ENCODE assay signal across 14 mouse cellular contexts in genomic region chr5:142780579-142780978, GRCm38 (mm10). TPM values are rescaled to one million over a fixed set of nuclear protein-coding genes. Genes with fewer than 3 reads are reported as not detected.
DNase-seq lines count a peak whose midpoint lies in the region; ATAC-seq lines count a peak whose summit lies in the region.
"Had no signal": no experiment of that assay in that cellular context is flagged by ENCODE, and none has a peak within 500 bp of the region (broad histone marks: within the 10 kb centered on the region; RNA-seq: fewer than 3 reads in every experiment).

No protein-coding gene starts in this region.

- peaks cover 10 to 26% of the 10 kb centered on the region in 2 experiments for H3K4me1 ChIP-seq in heart, embryonic 14.5 days (ENCODE audit: control insufficient read depth in 2 of 2, insufficient read depth in 2 of 2, low read length in 2 of 2)
- peaks cover 29% of the 10 kb centered on the region for H3K4me1 ChIP-seq in neural tube, embryonic 12.5 days
- peaks cover 56% of the 10 kb centered on the region for H3K4me1 ChIP-seq in neural tube, embryonic 15.5 days
- H3K4me1 ChIP-seq in hindbrain, embryonic 16.5 days (ENCODE audit: control insufficient read depth, insufficient read depth, low read depth, low read length), result peaks cover 34% of the 10 kb centered on the region
- H3K4me1 ChIP-seq in stomach, embryonic 16.5 days (ENCODE audit: control insufficient read depth, insufficient read depth, low read length), result peaks cover 26% of the 10 kb centered on the region

- peak overlapping the region; percentile 30; the same call in 1 of the 2 replicates for H3K9ac ChIP-seq in heart, embryonic 14.5 days (ENCODE audit: low read length)
- H3K9ac ChIP-seq in neural tube, embryonic 12.5 days, result no peak overlapping the region
- H3K9ac ChIP-seq in neural tube, embryonic 15.5 days (replicated peaks), result no peak overlapping the region
- no peak overlapping the region for H3K9ac ChIP-seq in hindbrain, embryonic 16.5 days (ENCODE audit: low read depth, low read length)
- 0 out of 2 replicates have a peak overlapping the region, but pooled peaks have one; percentile 16 for H3K9ac ChIP-seq in stomach, embryonic 16.5 days (ENCODE audit: low read length)

- no peaks in the 10 kb centered on the region for H3K27me3 ChIP-seq in heart, embryonic 14.5 days (ENCODE audit: control insufficient read depth, insufficient read depth, low read length)
- no peaks in the 10 kb centered on the region for H3K27me3 ChIP-seq in neural tube, embryonic 12.5 days (replicated peaks)
- H3K27me3 ChIP-seq in neural tube, embryonic 15.5 days (replicated peaks), result no peaks in the 10 kb centered on the region
- no peaks in the 10 kb centered on the region for H3K27me3 ChIP-seq in hindbrain, embryonic 16.5 days (replicated peaks; ENCODE audit: control insufficient read depth, insufficient read depth, low read length)
- no peaks in the 10 kb centered on the region for H3K27me3 ChIP-seq in stomach, embryonic 16.5 days (ENCODE audit: control insufficient read depth, insufficient read depth, low read length)
- H3K27me3 ChIP-seq: megakaryocyte, embryonic 14.5 days had no signal

- H3K4me3 ChIP-seq in heart, embryonic 14.5 days (ENCODE audit: control insufficient read depth in 1 of 2, insufficient read depth in 1 of 2, low read depth in 1 of 2, low read length in 2 of 2), result no peak overlapping the region
- H3K4me3 ChIP-seq in neural tube, embryonic 12.5 days, result no peak overlapping the region
- H3K4me3 ChIP-seq in neural tube, embryonic 15.5 days (replicated peaks), result no peak overlapping the region
- H3K4me3 ChIP-seq in hindbrain, embryonic 16.5 days (ENCODE audit: low read length), result no peak overlapping the region
- H3K4me3 ChIP-seq in stomach, embryonic 16.5 days (replicated peaks; ENCODE audit: low read length), result no peak overlapping the region
- H3K4me3 ChIP-seq: megakaryocyte, embryonic 14.5 days had no signal

- ATAC-seq in heart, embryonic 14.5 days (ENCODE audit: insufficient number of reproducible peaks, insufficient read depth, low FRiP score, low read depth), result peak; percentile 48; the same call in 1 of the 2 replicates
- ATAC-seq in neural tube, embryonic 12.5 days (ENCODE audit: low FRiP score, low read depth), result peak; percentile 45; the same call in 1 of the 2 replicates
- no peak for ATAC-seq in neural tube, embryonic 15.5 days (ENCODE audit: low FRiP score)
- peak; percentile 27 for ATAC-seq in hindbrain, embryonic 16.5 days
- no peak for ATAC-seq in stomach, embryonic 16.5 days (ENCODE audit: insufficient read depth, low FRiP score)

- H3K9me3 ChIP-seq in heart, embryonic 14.5 days (ENCODE audit: control insufficient read depth, low read length), result no peaks in the 10 kb centered on the region
- no peaks in the 10 kb centered on the region for H3K9me3 ChIP-seq in neural tube, embryonic 12.5 days
- no peaks in the 10 kb centered on the region for H3K9me3 ChIP-seq in neural tube, embryonic 15.5 days (replicated peaks)
- no peaks in the 10 kb centered on the region for H3K9me3 ChIP-seq in hindbrain, embryonic 16.5 days (ENCODE audit: control insufficient read depth, low read length)
- H3K9me3 ChIP-seq in stomach, embryonic 16.5 days (replicated peaks; ENCODE audit: control insufficient read depth, low read length), result no peaks in the 10 kb centered on the region
- H3K9me3 ChIP-seq: megakaryocyte, embryonic 14.5 days had no signal

- H3K36me3 ChIP-seq in heart, embryonic 14.5 days (ENCODE audit: control insufficient read depth, insufficient read depth, low read length), result peaks cover 47% of the 10 kb centered on the region
- H3K36me3 ChIP-seq in neural tube, embryonic 12.5 days, result peaks cover 67% of the 10 kb centered on the region
- H3K36me3 ChIP-seq in neural tube, embryonic 15.5 days, result peaks cover 22% of the 10 kb centered on the region
- peaks cover 6% of the 10 kb centered on the region; the same call in 1 of the 2 replicates for H3K36me3 ChIP-seq in hindbrain, embryonic 16.5 days (ENCODE audit: control insufficient read depth, insufficient read depth, low read length)
- H3K36me3 ChIP-seq in stomach, embryonic 16.5 days (ENCODE audit: control insufficient read depth, insufficient read depth, low read length), result 0 out of 2 replicates have a peak, but pooled peaks cover 5% of the 10 kb centered on the region

- H3K27ac ChIP-seq in heart, embryonic 14.5 days (replicated peaks in 1 of 2; ENCODE audit: control insufficient read depth in 1 of 2, insufficient read depth in 1 of 2, low read depth in 2 of 2, low read length in 2 of 2), result 0 out of 4 replicates have a peak overlapping the region, but pooled peaks of 1 of the 2 experiments have one; percentile 31
- H3K27ac ChIP-seq in neural tube, embryonic 12.5 days, result no peak overlapping the region
- no peak overlapping the region for H3K27ac ChIP-seq in neural tube, embryonic 15.5 days (replicated peaks)
- H3K27ac ChIP-seq in hindbrain, embryonic 16.5 days (ENCODE audit: low read depth, low read length), result no peak overlapping the region; the same call in 1 of the 2 replicates
- no peak overlapping the region for H3K27ac ChIP-seq in stomach, embryonic 16.5 days (ENCODE audit: low read length)
- H3K27ac ChIP-seq: kidney, postnatal 0 days had no signal

- 58% methylated on average over 5 of the region's 5 CpGs for WGBS in heart, embryonic 14.5 days
- WGBS in neural tube, embryonic 12.5 days, result 86% methylated on average over 5 of the region's 5 CpGs
- 66% methylated on average over 5 of the region's 5 CpGs for WGBS in neural tube, embryonic 15.5 days
- WGBS in hindbrain, embryonic 16.5 days, result 64% methylated on average over 5 of the region's 5 CpGs
- WGBS in stomach, embryonic 16.5 days, result 80% methylated on average over 5 of the region's 5 CpGs

- H3K4me2 ChIP-seq in heart, embryonic 14.5 days (ENCODE audit: low read length), result no peak overlapping the region
- H3K4me2 ChIP-seq in neural tube, embryonic 12.5 days (replicated peaks), result 0 out of 2 replicates have a peak overlapping the region, but pooled peaks have one; percentile 2
- H3K4me2 ChIP-seq in neural tube, embryonic 15.5 days, result no peak overlapping the region
- H3K4me2 ChIP-seq in hindbrain, embryonic 16.5 days (ENCODE audit: low read length), result no peak overlapping the region
- H3K4me2 ChIP-seq in stomach, embryonic 16.5 days (ENCODE audit: low read depth, low read length), result no peak overlapping the region

- no peak for DNase-seq in heart, adult 8-10 months (ENCODE audit: low spot score)
- no peak for DNase-seq in c-Kit-positive CD71-positive TER-119-positive erythroid progenitor cells, embryonic 14.5 days (ENCODE audit: low spot score)
- no peak for DNase-seq in left cerebral cortex, adult 9 months (ENCODE audit: low spot score in 2 of 2)
- DNase-seq: adrenal gland, adult 2 months; heart, postnatal 10 days; lung, adult 18-20 months; thymus, postnatal 36 days had no signal

RNA-seq across cellular contexts. Expression of gene Tnrc18, which starts 36.9 kb away (rescaled TPM):
- 28.1 and 31.0 TPM in 2 replicates for polyA plus RNA-seq in heart, embryonic 14.5 days (2014; fragmentation: Nextera tagmentation; extraction: Ambion mirVana)
- 10 to 100 TPM; 48.6 to 59.7 (median 55.0) TPM for total RNA-seq in heart, adult 8-10 months (2022)
- polyA plus RNA-seq in neural tube, embryonic 12.5 days (2016; fragmentation: Nextera tagmentation; extraction: Ambion mirVana), result 51.5 and 57.5 TPM in 2 replicates
- 22.5 and 26.0 TPM in 2 replicates for polyA plus RNA-seq in neural tube, embryonic 15.5 days (2015; fragmentation: Nextera tagmentation; extraction: Ambion mirVana)
- polyA plus RNA-seq in hindbrain, embryonic 16.5 days (2015; fragmentation: Nextera tagmentation; extraction: Ambion mirVana), result 19.7 and 23.8 TPM in 2 replicates
- 15.3 and 16.9 TPM in 2 replicates for polyA plus RNA-seq in stomach, embryonic 16.5 days (2015; fragmentation: Nextera tagmentation; extraction: Ambion mirVana)

Comparison
In these comparisons a context has a peak if more than half of its experiments do, and no peak if none do; other contexts are left out.
1. ATAC-seq: peak in heart, embryonic 14.5 days (single experiment), neural tube, embryonic 12.5 days (single experiment) and hindbrain, embryonic 16.5 days (single experiment); none in neural tube, embryonic 15.5 days (single experiment) and stomach, embryonic 16.5 days (single experiment).
2. H3K9ac ChIP-seq: peak in heart, embryonic 14.5 days (single experiment) and stomach, embryonic 16.5 days (single experiment); none in neural tube, embryonic 12.5 days (single experiment), neural tube, embryonic 15.5 days (single experiment) and hindbrain, embryonic 16.5 days (single experiment).